Mouse (Mus musculus): ENCODE measurements at regions not wholly inside any gene's neighbourhood (a gene's known extent, or its start where the extent isn't known, plus 50 kb on each side); places are given as distances from the start of the nearest gene placed in this dataset.

- Histone ChIP-seq H3K27ac (replicated peaks; ENCODE audit: low read depth, low read length) (no peak overlapping the region), H3K4me3 (ENCODE audit: insufficient read depth, low read depth, low read length) (no peak overlapping the region), H3K4me1 (ENCODE audit: control insufficient read depth, insufficient read depth, insufficient read length, low read length) (no peaks in the 10 kb centered on the region)
Measured at GRCm38 (mm10) chr13:83112741-83113140, 391.1 kb upstream of the Mef2c start.

DNA sequence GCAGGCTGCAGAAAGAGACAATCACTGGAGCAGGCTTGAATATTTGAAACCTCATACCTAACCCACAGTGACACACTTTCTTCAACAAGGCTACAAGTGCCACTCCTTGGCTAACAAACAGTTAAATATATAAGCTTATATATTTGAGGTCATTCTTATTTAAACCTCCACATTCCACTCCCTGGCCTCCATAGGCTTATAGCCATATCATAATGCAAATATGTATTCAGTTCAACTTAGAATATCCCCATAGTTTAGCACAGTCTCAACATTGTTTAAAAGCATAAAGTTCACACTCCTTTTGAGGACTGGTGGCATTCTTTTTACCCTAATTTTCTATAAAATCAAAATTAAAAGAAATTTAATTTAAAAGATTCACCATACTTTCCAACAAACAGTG, 390.0 kb upstream of the Mef2c start:
- no peak overlapping the region for H3K4me3 ChIP-seq (ENCODE audit: insufficient read depth, low read depth, low read length)

GRCm38 (mm10) chr13:83114401-83114800, 389.4 kb upstream of the Mef2c start:
- Histone ChIP-seq H3K4me3 (ENCODE audit: insufficient read depth, low read depth, low read length) (no peak overlapping the region), H3K4me1 (ENCODE audit: control insufficient read depth, insufficient read depth, insufficient read length, low read length) (no peaks in the 10 kb centered on the region), H3K27ac (replicated peaks; ENCODE audit: low read depth, low read length) (no peak overlapping the region)

More for the DNA sequence above, 390.0 kb upstream of the Mef2c start:
- no peaks in the 10 kb centered on the region for H3K4me1 ChIP-seq (ENCODE audit: control insufficient read depth, insufficient read depth, insufficient read length, low read length)
- no peak overlapping the region for H3K27ac ChIP-seq (replicated peaks; ENCODE audit: low read depth, low read length)

DNA sequence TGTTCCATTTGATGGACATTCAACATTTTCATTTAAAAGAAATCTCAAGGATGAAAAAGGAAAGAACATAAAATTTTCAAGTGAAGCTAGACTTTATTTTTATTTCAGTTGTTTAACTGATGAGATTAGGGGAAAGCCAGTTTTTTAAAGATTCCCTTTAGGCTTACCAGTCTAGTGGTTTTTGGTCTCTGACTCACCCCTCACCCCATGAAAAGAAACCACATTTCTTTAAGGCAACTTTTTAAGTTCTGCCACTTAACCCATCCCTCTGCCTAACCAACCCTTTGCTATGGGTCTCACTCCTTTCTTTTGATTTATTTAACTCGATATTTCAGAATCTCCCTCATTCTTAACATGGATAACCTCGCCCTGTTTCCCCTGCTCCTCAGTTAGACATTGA, 388.1 kb upstream of the Mef2c start:
- Histone ChIP-seq H3K27ac (replicated peaks; ENCODE audit: low read depth, low read length) (no peak overlapping the region), H3K4me1 (ENCODE audit: control insufficient read depth, insufficient read depth, insufficient read length, low read length) (no peaks in the 10 kb centered on the region), H3K4me3 (ENCODE audit: insufficient read depth, low read depth, low read length) (no peak overlapping the region)

DNA sequence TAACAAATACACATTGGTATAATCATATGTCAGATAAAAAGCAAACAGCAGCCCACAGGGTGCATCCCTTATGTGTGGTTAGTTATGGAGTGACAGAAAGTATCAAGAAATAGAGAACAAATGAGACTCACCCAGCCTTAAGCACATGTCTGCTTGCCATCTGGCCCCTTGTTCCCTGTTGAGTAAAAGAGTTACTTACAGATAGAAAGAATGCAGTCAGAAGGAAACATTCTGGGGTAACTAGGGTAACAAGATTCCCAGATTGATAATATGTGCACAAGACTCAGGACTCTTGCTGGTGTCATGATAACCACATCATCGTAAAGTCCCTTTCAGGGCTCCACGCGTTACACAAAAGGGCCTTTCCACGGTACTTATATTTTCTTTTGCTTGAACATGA, 383.5 kb upstream of the Mef2c start:
- H3K4me1 ChIP-seq (ENCODE audit: control insufficient read depth, insufficient read depth, insufficient read length, low read length), result no peaks in the 10 kb centered on the region
- H3K4me3 ChIP-seq (ENCODE audit: insufficient read depth, low read depth, low read length), result no peak overlapping the region
- no peak overlapping the region for H3K27ac ChIP-seq (replicated peaks; ENCODE audit: low read depth, low read length)

- Histone ChIP-seq H3K4me3 (ENCODE audit: insufficient read depth, low read depth, low read length) (no peak overlapping the region), H3K27ac (replicated peaks; ENCODE audit: low read depth, low read length) (no peak overlapping the region)
Measured at GRCm38 (mm10) chr13:83123596-83123995, 380.2 kb upstream of the Mef2c start.

DNA sequence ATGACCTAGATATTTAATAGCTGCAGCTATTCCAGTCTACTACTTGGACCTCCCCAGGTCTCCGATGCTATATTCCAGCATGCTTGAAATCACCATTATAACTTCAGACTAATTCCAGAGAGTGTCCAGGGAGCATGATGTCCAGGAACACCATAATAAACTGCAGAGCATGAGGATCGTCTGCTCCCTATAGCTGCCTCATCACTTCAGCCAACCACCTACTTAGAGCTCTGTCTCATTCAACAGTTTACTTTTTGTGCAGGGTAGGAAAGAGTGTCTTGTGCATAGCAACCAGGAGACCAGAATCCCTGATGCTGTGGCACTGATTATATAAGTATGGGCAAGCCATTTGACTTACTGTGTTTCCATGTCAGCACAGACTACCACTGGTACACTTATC, 379.2 kb upstream of the Mef2c start:
- Histone ChIP-seq H3K4me1 (ENCODE audit: control insufficient read depth, insufficient read depth, insufficient read length, low read length) (no peaks in the 10 kb centered on the region), H3K27ac (replicated peaks; ENCODE audit: low read depth, low read length) (no peak overlapping the region), H3K4me3 (ENCODE audit: insufficient read depth, low read depth, low read length) (no peak overlapping the region)

More at GRCm38 (mm10) chr13:83123596-83123995, 380.2 kb upstream of the Mef2c start:
- H3K4me1 ChIP-seq (ENCODE audit: control insufficient read depth, insufficient read depth, insufficient read length, low read length), result no peaks in the 10 kb centered on the region

GRCm38 (mm10) chr13:83126438-83126837, 377.4 kb upstream of the Mef2c start:
- Histone ChIP-seq H3K4me1 (ENCODE audit: control insufficient read depth, insufficient read depth, insufficient read length, low read length) (no peaks in the 10 kb centered on the region), H3K27ac (replicated peaks; ENCODE audit: low read depth, low read length) (no peak overlapping the region), H3K4me3 (ENCODE audit: insufficient read depth, low read depth, low read length) (no peak overlapping the region)

GRCm38 (mm10) chr13:83131129-83131981, 372.5 kb upstream of the Mef2c start:
- no peaks in the 10 kb centered on the region for H3K4me1 ChIP-seq (ENCODE audit: control insufficient read depth, insufficient read depth, insufficient read length, low read length)
- H3K4me3 ChIP-seq (ENCODE audit: insufficient read depth, low read depth, low read length), result no peak overlapping the region
- no peak overlapping the region for H3K27ac ChIP-seq (replicated peaks; ENCODE audit: low read depth, low read length)

- H3K4me1 ChIP-seq (ENCODE audit: control insufficient read depth, insufficient read depth, insufficient read length, low read length), result no peaks in the 10 kb centered on the region
- H3K27ac ChIP-seq (replicated peaks; ENCODE audit: low read depth, low read length), result no peak overlapping the region
- no peak overlapping the region for H3K4me3 ChIP-seq (ENCODE audit: insufficient read depth, low read depth, low read length)
Measured at GRCm38 (mm10) chr13:83131982-83132354, 371.9 kb upstream of the Mef2c start.

DNA sequence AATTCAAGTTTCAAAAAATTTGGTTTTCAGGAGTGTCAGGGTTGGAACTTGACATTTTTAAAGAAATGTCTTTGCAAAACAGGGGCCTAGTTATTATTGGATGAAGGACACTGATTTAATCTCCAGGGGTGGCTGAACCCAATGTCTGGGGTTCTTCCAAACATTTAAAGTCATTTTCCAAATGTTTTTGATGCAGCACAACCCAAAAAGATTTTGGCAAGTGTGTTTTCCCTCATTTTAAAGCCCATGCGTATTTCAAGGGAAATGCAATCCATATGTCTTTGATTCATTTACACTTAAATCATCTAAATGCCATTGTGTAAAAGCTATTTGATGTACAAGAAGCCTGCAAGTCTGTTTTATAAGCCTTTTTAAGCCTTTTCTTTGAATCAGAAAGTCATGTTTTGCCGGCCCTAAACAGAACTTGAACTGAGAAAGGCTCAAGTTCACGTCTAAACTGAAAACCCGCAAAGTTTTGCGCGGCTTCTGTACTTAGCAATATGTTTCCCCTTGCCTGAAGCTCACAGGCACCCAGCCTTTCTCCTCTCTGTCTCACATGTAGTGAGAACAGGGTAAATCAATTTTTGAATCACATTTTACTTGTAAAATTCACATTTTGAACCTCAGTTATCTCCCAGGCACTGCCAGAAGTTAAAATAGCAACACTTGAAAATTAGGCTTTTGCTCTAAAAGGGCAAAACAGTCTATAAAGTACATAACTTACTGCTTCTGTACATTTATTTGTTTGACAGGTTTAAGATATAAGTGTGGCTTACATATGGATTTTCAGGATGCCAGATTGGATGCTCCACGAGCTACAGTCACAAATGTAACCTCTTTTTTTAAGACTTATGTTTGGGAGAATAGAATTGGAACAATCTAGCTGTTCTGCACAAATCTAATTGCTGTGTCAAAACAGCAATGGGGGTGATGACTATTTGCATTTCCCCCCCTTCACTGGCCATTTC, 370.9 kb upstream of the Mef2c start:
- no peak overlapping the region for H3K4me3 ChIP-seq (ENCODE audit: insufficient read depth, low read depth, low read length)
- H3K27ac ChIP-seq (replicated peaks; ENCODE audit: low read depth, low read length), result no peak overlapping the region
- no peaks in the 10 kb centered on the region for H3K4me1 ChIP-seq (ENCODE audit: control insufficient read depth, insufficient read depth, insufficient read length, low read length)

DNA sequence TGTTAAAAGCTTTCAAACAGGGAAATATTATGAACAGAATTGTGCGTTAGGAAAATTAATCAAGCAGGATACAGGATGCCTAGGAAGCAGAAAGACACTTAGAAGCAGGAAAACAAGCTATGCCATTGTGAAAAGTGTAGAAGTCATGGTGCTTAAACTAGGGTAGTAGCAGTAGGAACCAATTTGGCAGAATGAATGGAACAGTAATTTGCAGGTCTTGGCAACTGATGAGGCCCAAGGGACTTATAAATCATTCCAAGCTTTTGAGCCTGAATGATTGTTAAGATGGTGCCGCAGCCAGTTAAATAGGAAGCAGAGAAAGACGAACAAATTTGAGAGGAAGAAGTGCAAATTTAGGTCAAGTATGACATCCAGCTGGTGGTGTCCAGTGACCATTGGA, 360.5 kb upstream of the Mef2c start:
- Histone ChIP-seq H3K4me1 (ENCODE audit: control insufficient read depth, insufficient read depth, insufficient read length, low read length) (no peaks in the 10 kb centered on the region), H3K27ac (replicated peaks; ENCODE audit: low read depth, low read length) (no peak overlapping the region), H3K4me3 (ENCODE audit: insufficient read depth, low read depth, low read length) (no peak overlapping the region)

DNA sequence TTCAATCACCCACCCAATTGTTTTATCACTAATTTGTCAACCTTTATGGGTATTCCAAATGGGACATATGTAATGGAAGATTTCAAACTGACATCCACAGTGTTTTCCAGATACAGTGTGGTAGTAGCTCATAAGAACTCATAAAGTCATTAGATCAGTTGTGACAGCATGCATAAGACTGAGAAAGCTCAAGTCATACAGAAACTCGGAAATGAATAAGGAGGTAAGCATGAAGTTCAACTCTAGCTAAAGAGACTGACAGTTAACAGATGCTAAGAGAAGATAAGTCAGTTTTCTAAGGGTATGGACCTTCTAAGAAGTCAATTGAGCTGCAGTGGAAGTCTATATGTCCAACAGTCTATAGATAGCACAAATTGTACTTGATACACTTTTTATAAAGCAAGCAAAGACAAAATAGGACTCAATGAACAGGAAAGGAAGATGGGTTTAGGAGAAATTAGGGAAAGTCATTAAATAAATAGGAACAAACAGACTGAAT, 349.2 kb upstream of the Mef2c start:
- Histone ChIP-seq H3K4me3 (ENCODE audit: insufficient read depth, low read depth, low read length) (no peak overlapping the region), H3K27ac (replicated peaks; ENCODE audit: low read depth, low read length) (no peak overlapping the region), H3K4me1 (ENCODE audit: control insufficient read depth, insufficient read depth, insufficient read length, low read length) (no peaks in the 10 kb centered on the region)

DNA sequence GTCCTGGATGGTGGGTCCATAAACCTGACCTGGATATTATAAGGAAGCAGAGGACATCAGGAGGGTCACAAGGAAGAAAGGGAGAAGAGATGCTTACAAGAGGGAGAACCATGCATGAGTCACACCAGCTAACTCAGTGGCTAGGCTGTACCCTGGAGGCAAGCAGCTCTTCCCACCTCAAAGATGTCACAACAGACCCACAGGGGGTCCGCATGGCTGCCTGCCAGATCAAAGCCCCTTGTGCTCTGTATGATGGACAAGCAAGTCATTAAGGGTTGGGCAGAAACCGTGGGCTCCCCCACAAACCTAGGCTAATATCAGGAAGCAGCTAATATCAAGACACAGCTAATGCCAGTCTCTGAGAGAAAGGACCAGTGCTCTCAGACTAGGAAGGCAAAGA, 343.9 kb upstream of the Mef2c start:
- H3K27ac ChIP-seq (replicated peaks; ENCODE audit: low read depth, low read length), result no peak overlapping the region
- no peak overlapping the region for H3K4me3 ChIP-seq (ENCODE audit: insufficient read depth, low read depth, low read length)
- no peaks in the 10 kb centered on the region for H3K4me1 ChIP-seq (ENCODE audit: control insufficient read depth, insufficient read depth, insufficient read length, low read length)

GRCm38 (mm10) chr13:83162761-83163160, 341.1 kb upstream of the Mef2c start:
- H3K4me3 ChIP-seq (ENCODE audit: insufficient read depth, low read depth, low read length), result no peak overlapping the region
- H3K4me1 ChIP-seq (ENCODE audit: control insufficient read depth, insufficient read depth, insufficient read length, low read length), result no peaks in the 10 kb centered on the region
- H3K27ac ChIP-seq (replicated peaks; ENCODE audit: low read depth, low read length), result no peak overlapping the region
